Mouse (Mus musculus): Measurements from ENCODE around the gene Rab38. TPM values are rescaled to one million over a fixed set of nuclear protein-coding genes. Genes with fewer than 3 reads are reported as not detected.

Gene Rab38
- polyA plus RNA-seq, 1 experiment from 2014 or later = 2.0 TPM

GRCm38 (mm10) chr7:88425744-88426143, 4.3 kb upstream of the Rab38 start:
- H3K27me3 ChIP-seq (ENCODE audit: control insufficient read depth, insufficient read depth, low read length) = no peaks in the 10 kb centered on the region
- H3K9me3 ChIP-seq (ENCODE audit: control insufficient read depth, low read length) = no peaks in the 10 kb centered on the region
- no peak for ATAC-seq (ENCODE audit: insufficient number of reproducible peaks, insufficient read depth, low FRiP score, low read depth)
- H3K4me3 ChIP-seq (ENCODE audit: control insufficient read depth in 1 of 2, insufficient read depth in 1 of 2, low read depth in 1 of 2, low read length in 2 of 2) = no peak overlapping the region
- WGBS = 67% methylated on average over 3 of the region's 3 CpGs
- no peak overlapping the region for H3K9ac ChIP-seq (ENCODE audit: low read length)
- no peak overlapping the region for H3K4me2 ChIP-seq (ENCODE audit: low read length)
- H3K27ac ChIP-seq (replicated peaks in 1 of 2; ENCODE audit: control insufficient read depth in 1 of 2, insufficient read depth in 1 of 2, low read depth in 2 of 2, low read length in 2 of 2) = no peak overlapping the region
- no peaks in the 10 kb centered on the region for H3K36me3 ChIP-seq (ENCODE audit: control insufficient read depth, insufficient read depth, low read length)
- H3K4me1 ChIP-seq (ENCODE audit: control insufficient read depth in 2 of 2, insufficient read depth in 2 of 2, low read length in 2 of 2) = no peaks in the 10 kb centered on the region

DNA sequence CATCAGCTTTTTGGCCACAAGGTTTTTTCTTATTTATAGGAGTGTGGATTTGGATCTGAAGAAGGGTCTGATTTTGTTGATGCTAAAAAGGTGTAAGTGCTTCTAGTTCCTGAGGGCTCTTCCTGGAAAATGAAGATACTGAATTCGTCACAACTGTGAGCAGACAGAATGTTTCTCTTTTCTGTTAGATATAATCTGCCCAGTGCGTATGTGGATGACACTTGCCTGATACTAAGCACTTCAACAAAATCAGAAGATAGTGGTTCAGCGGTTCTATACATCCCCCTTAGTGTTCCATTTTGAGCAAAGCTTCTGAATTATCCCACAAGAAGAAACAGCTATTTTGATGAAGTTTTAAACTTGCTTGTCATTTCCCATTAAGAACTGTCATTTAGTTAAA, 2.6 kb upstream of the Rab38 start:
- peaks cover 6% of the 10 kb centered on the region; the same call in 1 of the 2 replicates for H3K27me3 ChIP-seq (ENCODE audit: control insufficient read depth, insufficient read depth, low read length)
- H3K4me1 ChIP-seq (ENCODE audit: control insufficient read depth in 2 of 2, insufficient read depth in 2 of 2, low read length in 2 of 2) = no peaks in the 10 kb centered on the region
- no peak overlapping the region for H3K4me2 ChIP-seq (ENCODE audit: low read length)
- no peak overlapping the region for H3K4me3 ChIP-seq (ENCODE audit: control insufficient read depth in 1 of 2, insufficient read depth in 1 of 2, low read depth in 1 of 2, low read length in 2 of 2)
- no peak overlapping the region for H3K9ac ChIP-seq (ENCODE audit: low read length)
- no peaks in the 10 kb centered on the region for H3K36me3 ChIP-seq (ENCODE audit: control insufficient read depth, insufficient read depth, low read length)
- no peak for ATAC-seq (ENCODE audit: insufficient number of reproducible peaks, insufficient read depth, low FRiP score, low read depth)
- 76% methylated on average over 3 of the region's 3 CpGs for WGBS
- no peak overlapping the region for H3K27ac ChIP-seq (replicated peaks in 1 of 2; ENCODE audit: control insufficient read depth in 1 of 2, insufficient read depth in 1 of 2, low read depth in 2 of 2, low read length in 2 of 2)
- no peaks in the 10 kb centered on the region for H3K9me3 ChIP-seq (ENCODE audit: control insufficient read depth, low read length)

DNA sequence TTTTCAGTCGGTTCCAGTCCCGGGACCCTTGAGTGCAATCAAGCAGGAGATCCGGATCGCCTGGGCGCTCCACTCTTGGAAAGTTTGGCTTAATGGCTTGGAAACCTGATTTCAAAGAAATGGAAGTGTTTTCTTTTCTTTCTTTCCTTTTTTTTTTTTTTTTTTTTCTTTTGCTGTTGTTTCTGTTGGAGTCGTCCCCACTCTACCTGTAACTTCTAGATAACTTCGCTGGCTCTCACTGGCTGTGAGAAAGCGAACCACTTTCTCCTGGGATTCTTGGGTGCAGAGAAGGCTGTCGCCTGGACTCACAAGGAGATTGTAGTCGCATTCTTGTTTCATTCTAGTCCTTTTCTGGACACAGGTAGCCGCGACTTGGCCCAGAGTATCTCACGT, 615 bp downstream of the Rab38 start:
- no peaks in the 10 kb centered on the region for H3K9me3 ChIP-seq (ENCODE audit: control insufficient read depth, low read length)
- H3K4me3 ChIP-seq (ENCODE audit: control insufficient read depth in 1 of 2, insufficient read depth in 1 of 2, low read depth in 1 of 2, low read length in 2 of 2) = peak overlapping the region; percentile 55 to 58
- no peak overlapping the region for H3K27ac ChIP-seq (replicated peaks in 1 of 2; ENCODE audit: control insufficient read depth in 1 of 2, insufficient read depth in 1 of 2, low read depth in 2 of 2, low read length in 2 of 2)
- no peaks in the 10 kb centered on the region for H3K4me1 ChIP-seq (ENCODE audit: control insufficient read depth in 2 of 2, insufficient read depth in 2 of 2, low read length in 2 of 2)
- H3K27me3 ChIP-seq (ENCODE audit: control insufficient read depth, insufficient read depth, low read length) = peaks cover 6% of the 10 kb centered on the region; the same call in 1 of the 2 replicates
- H3K4me2 ChIP-seq (ENCODE audit: low read length) = peak overlapping the region; percentile 91
- H3K36me3 ChIP-seq (ENCODE audit: control insufficient read depth, insufficient read depth, low read length) = no peaks in the 10 kb centered on the region
- no peak for ATAC-seq (ENCODE audit: insufficient number of reproducible peaks, insufficient read depth, low FRiP score, low read depth)
- 4% methylated on average over 13 of the region's 13 CpGs for WGBS
- H3K9ac ChIP-seq (ENCODE audit: low read length) = peak overlapping the region; percentile 67

GRCm38 (mm10) chr7:88440301-88440700, 10.2 kb downstream of the Rab38 start:
- no peaks in the 10 kb centered on the region for H3K27me3 ChIP-seq (ENCODE audit: control insufficient read depth, insufficient read depth, low read length)
- no peak overlapping the region for H3K4me2 ChIP-seq (ENCODE audit: low read length)
- H3K9me3 ChIP-seq (ENCODE audit: control insufficient read depth, low read length) = no peaks in the 10 kb centered on the region
- no peak for ATAC-seq (ENCODE audit: insufficient number of reproducible peaks, insufficient read depth, low FRiP score, low read depth)
- no peak overlapping the region for H3K9ac ChIP-seq (ENCODE audit: low read length)
- no peak overlapping the region for H3K27ac ChIP-seq (replicated peaks in 1 of 2; ENCODE audit: control insufficient read depth in 1 of 2, insufficient read depth in 1 of 2, low read depth in 2 of 2, low read length in 2 of 2)
- no peak overlapping the region for H3K4me3 ChIP-seq (ENCODE audit: control insufficient read depth in 1 of 2, insufficient read depth in 1 of 2, low read depth in 1 of 2, low read length in 2 of 2)
- no peaks in the 10 kb centered on the region for H3K36me3 ChIP-seq (ENCODE audit: control insufficient read depth, insufficient read depth, low read length)
- no peaks in the 10 kb centered on the region for H3K4me1 ChIP-seq (ENCODE audit: control insufficient read depth in 2 of 2, insufficient read depth in 2 of 2, low read length in 2 of 2)

DNA sequence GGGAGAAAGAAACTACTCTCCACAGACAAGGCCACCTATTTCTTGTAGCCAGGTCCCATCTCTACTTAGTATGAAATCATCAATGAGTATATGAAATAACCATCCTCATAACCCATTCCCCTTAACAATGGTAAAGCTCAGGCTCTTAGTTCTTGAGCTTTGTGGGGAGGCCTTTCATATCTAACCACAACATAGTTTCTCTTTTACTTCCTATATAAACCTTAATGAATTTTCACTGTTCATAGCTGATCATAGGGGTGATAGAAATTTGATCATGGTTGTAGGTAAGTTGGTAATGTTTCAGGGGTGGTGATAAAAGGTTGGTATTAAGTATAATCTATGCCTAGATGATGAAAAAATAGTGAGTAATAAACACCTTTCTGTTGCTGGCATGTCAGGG, 12.6 kb downstream of the Rab38 start:
- no peak overlapping the region for H3K4me2 ChIP-seq (ENCODE audit: low read length)
- no peaks in the 10 kb centered on the region for H3K27me3 ChIP-seq (ENCODE audit: control insufficient read depth, insufficient read depth, low read length)
- H3K9ac ChIP-seq (ENCODE audit: low read length) = no peak overlapping the region
- no peak for ATAC-seq (ENCODE audit: insufficient number of reproducible peaks, insufficient read depth, low FRiP score, low read depth)
- no peak overlapping the region for H3K27ac ChIP-seq (replicated peaks in 1 of 2; ENCODE audit: control insufficient read depth in 1 of 2, insufficient read depth in 1 of 2, low read depth in 2 of 2, low read length in 2 of 2)
- H3K9me3 ChIP-seq (ENCODE audit: control insufficient read depth, low read length) = no peaks in the 10 kb centered on the region
- H3K4me3 ChIP-seq (ENCODE audit: control insufficient read depth in 1 of 2, insufficient read depth in 1 of 2, low read depth in 1 of 2, low read length in 2 of 2) = no peak overlapping the region
- no peaks in the 10 kb centered on the region for H3K36me3 ChIP-seq (ENCODE audit: control insufficient read depth, insufficient read depth, low read length)
- H3K4me1 ChIP-seq (ENCODE audit: control insufficient read depth in 2 of 2, insufficient read depth in 2 of 2, low read length in 2 of 2) = no peaks in the 10 kb centered on the region

- H3K4me1 ChIP-seq (ENCODE audit: control insufficient read depth in 2 of 2, insufficient read depth in 2 of 2, low read length in 2 of 2) = no peaks in the 10 kb centered on the region
- H3K4me3 ChIP-seq (ENCODE audit: control insufficient read depth in 1 of 2, insufficient read depth in 1 of 2, low read depth in 1 of 2, low read length in 2 of 2) = no peak overlapping the region
- H3K9me3 ChIP-seq (ENCODE audit: control insufficient read depth, low read length) = no peaks in the 10 kb centered on the region
- WGBS = 66% methylated on average over 4 of the region's 4 CpGs
- no peaks in the 10 kb centered on the region for H3K36me3 ChIP-seq (ENCODE audit: control insufficient read depth, insufficient read depth, low read length)
- no peak overlapping the region for H3K4me2 ChIP-seq (ENCODE audit: low read length)
- no peak for ATAC-seq (ENCODE audit: insufficient number of reproducible peaks, insufficient read depth, low FRiP score, low read depth)
- H3K27me3 ChIP-seq (ENCODE audit: control insufficient read depth, insufficient read depth, low read length) = no peaks in the 10 kb centered on the region
- H3K27ac ChIP-seq (replicated peaks in 1 of 2; ENCODE audit: control insufficient read depth in 1 of 2, insufficient read depth in 1 of 2, low read depth in 2 of 2, low read length in 2 of 2) = no peak overlapping the region
- H3K9ac ChIP-seq (ENCODE audit: low read length) = no peak overlapping the region
Measured at GRCm38 (mm10) chr7:88443435-88443834, 13.4 kb downstream of the Rab38 start.

- WGBS = 59% methylated on average over 2 of the region's 2 CpGs
- Histone ChIP-seq H3K9ac (ENCODE audit: low read length) (no peak overlapping the region), H3K27me3 (ENCODE audit: control insufficient read depth, insufficient read depth, low read length) (no peaks in the 10 kb centered on the region), H3K9me3 (ENCODE audit: control insufficient read depth, low read length) (no peaks in the 10 kb centered on the region), H3K4me3 (ENCODE audit: control insufficient read depth in 1 of 2, insufficient read depth in 1 of 2, low read depth in 1 of 2, low read length in 2 of 2) (no peak overlapping the region), H3K27ac (replicated peaks in 1 of 2; ENCODE audit: control insufficient read depth in 1 of 2, insufficient read depth in 1 of 2, low read depth in 2 of 2, low read length in 2 of 2) (no peak overlapping the region), H3K4me2 (ENCODE audit: low read length) (no peak overlapping the region), H3K36me3 (ENCODE audit: control insufficient read depth, insufficient read depth, low read length) (no peaks in the 10 kb centered on the region), H3K4me1 (ENCODE audit: control insufficient read depth in 2 of 2, insufficient read depth in 2 of 2, low read length in 2 of 2) (no peaks in the 10 kb centered on the region)
- no peak for ATAC-seq (ENCODE audit: insufficient number of reproducible peaks, insufficient read depth, low FRiP score, low read depth)
Measured at GRCm38 (mm10) chr7:88445320-88445903, 15.3 kb downstream of the Rab38 start.

- no peak for ATAC-seq (ENCODE audit: insufficient number of reproducible peaks, insufficient read depth, low FRiP score, low read depth)
Measured at GRCm38 (mm10) chr7:88453234-88453633, 23.2 kb downstream of the Rab38 start.

More at GRCm38 (mm10) chr7:88453234-88453633, 23.2 kb downstream of the Rab38 start:
- Histone ChIP-seq H3K27ac (replicated peaks in 1 of 2; ENCODE audit: control insufficient read depth in 1 of 2, insufficient read depth in 1 of 2, low read depth in 2 of 2, low read length in 2 of 2) (no peak overlapping the region), H3K9me3 (ENCODE audit: control insufficient read depth, low read length) (no peaks in the 10 kb centered on the region), H3K4me1 (ENCODE audit: control insufficient read depth in 2 of 2, insufficient read depth in 2 of 2, low read length in 2 of 2) (no peaks in the 10 kb centered on the region), H3K4me2 (ENCODE audit: low read length) (no peak overlapping the region), H3K4me3 (ENCODE audit: control insufficient read depth in 1 of 2, insufficient read depth in 1 of 2, low read depth in 1 of 2, low read length in 2 of 2) (no peak overlapping the region), H3K36me3 (ENCODE audit: control insufficient read depth, insufficient read depth, low read length) (no peaks in the 10 kb centered on the region), H3K9ac (ENCODE audit: low read length) (no peak overlapping the region), H3K27me3 (ENCODE audit: control insufficient read depth, insufficient read depth, low read length) (no peaks in the 10 kb centered on the region)
- 80% methylated on average over 1 of the region's 1 CpGs for WGBS

Data from heart, embryonic 14.5 days (tissue).